Mouse (Mus musculus) erythroblast, embryonic 14.5 days (primary cell): ENCODE results near the gene Best2. TPM values are rescaled to one million over a fixed set of nuclear protein-coding genes. Genes with fewer than 3 reads are reported as not detected.
A peak's percentile ranks its signal among the peaks of the same experiment; 100 is the strongest.

Experiments
- H3K27me3 ChIP-seq: 2 replicates; pipeline ENCODE4 v1.6.1; 2012; ENCODE audit warnings: inconsistent platforms; ENCODE audit not compliant: control insufficient read depth
- H3K36me3 ChIP-seq: 2 replicates; pipeline ENCODE4 v1.6.1; 2012; ENCODE audit warnings: mild to moderate bottlenecking, inconsistent platforms; ENCODE audit not compliant: control insufficient read depth
- H3K4me1 ChIP-seq: 2 replicates; pipeline ENCODE4 v1.6.1; 2012; ENCODE audit warnings: inconsistent platforms; ENCODE audit not compliant: control insufficient read depth
- H3K4me3 ChIP-seq: replicated peaks from 2 replicates; pipeline ENCODE3; 2012; ENCODE audit warnings: moderate library complexity, mild to moderate bottlenecking, inconsistent platforms
- H3K9me3 ChIP-seq: 2 replicates; pipeline ENCODE4 v1.6.1; 2012; ENCODE audit warnings: low read length, inconsistent platforms, mixed read lengths; ENCODE audit not compliant: control insufficient read depth
- GATA1 ChIP-seq: IDR thresholded peaks from 2 replicates; pipeline ENCODE4 v1.6.1; 2012; ENCODE audit warnings: low read length, inconsistent platforms, mixed read lengths
- TAL1 ChIP-seq: IDR thresholded peaks from 3 replicates; pipeline ENCODE4 v1.6.1; 2012; ENCODE audit warnings: low read length, inconsistent platforms, mixed read lengths
- polyA plus RNA-seq: library from polyadenylated mRNA; stranded (reverse); fragments of >175 nt; gene quantifications from 2 replicates; pipeline ENCODE4 v1.2.3, GENCODE M21; 2012

Best2 gene
- polyA plus RNA-seq, 1 experiment: not detected

GRCm38 (mm10) chr8:84987388-84987787 lies 26.9 kb downstream of the Best2 start:
- Histone ChIP-seq H3K27me3 (no peaks in the 10 kb centered on the region), H3K9me3 (no peaks in the 10 kb centered on the region), H3K4me3 (no peak overlapping the region), H3K36me3 (no peaks in the 10 kb centered on the region), H3K4me1 (peaks cover 76% of the 10 kb centered on the region)
- TF ChIP-seq TAL1 (no peak), GATA1 (no peak)

GRCm38 (mm10) chr8:84986379-84986945 lies 27.9 kb downstream of the Best2 start:
- H3K4me1 ChIP-seq: peaks cover 86% of the 10 kb centered on the region
- no peaks in the 10 kb centered on the region for H3K27me3 ChIP-seq
- no peaks in the 10 kb centered on the region for H3K36me3 ChIP-seq
- TF ChIP-seq GATA1 (no peak), TAL1 (no peak)
- H3K4me3 ChIP-seq: peak overlapping the region; percentile 66
- H3K9me3 ChIP-seq: no peaks in the 10 kb centered on the region

- no peaks in the 10 kb centered on the region for H3K27me3 ChIP-seq
- peak overlapping the region; percentile 66 for H3K4me3 ChIP-seq
- TF ChIP-seq TAL1 (no peak), GATA1 (no peak)
- no peaks in the 10 kb centered on the region for H3K36me3 ChIP-seq
- peaks cover 85% of the 10 kb centered on the region for H3K4me1 ChIP-seq
- no peaks in the 10 kb centered on the region for H3K9me3 ChIP-seq
Observed at GRCm38 (mm10) chr8:84985684-84986378, 28.5 kb downstream of the Best2 start.

GRCm38 (mm10) chr8:84985049-84985683 lies 29.2 kb downstream of the Best2 start:
- Histone ChIP-seq H3K36me3 (no peaks in the 10 kb centered on the region), H3K4me3 (peak overlapping the region; percentile 66), H3K27me3 (no peaks in the 10 kb centered on the region), H3K9me3 (no peaks in the 10 kb centered on the region), H3K4me1 (peaks cover 86% of the 10 kb centered on the region)
- TF ChIP-seq TAL1: no peak
- TF ChIP-seq GATA1: no peak

- no peaks in the 10 kb centered on the region for H3K36me3 ChIP-seq
- peaks cover 86% of the 10 kb centered on the region for H3K4me1 ChIP-seq
- H3K9me3 ChIP-seq: no peaks in the 10 kb centered on the region
- no peaks in the 10 kb centered on the region for H3K27me3 ChIP-seq
- H3K4me3 ChIP-seq: peak overlapping the region; percentile 66
- no peak for TF ChIP-seq TAL1
- TF ChIP-seq GATA1: no peak
Observed at GRCm38 (mm10) chr8:84984294-84985048, 29.9 kb downstream of the Best2 start.

- peaks cover 12% of the 10 kb centered on the region for H3K27me3 ChIP-seq
- no peak overlapping the region for H3K4me3 ChIP-seq
- H3K36me3 ChIP-seq: no peaks in the 10 kb centered on the region
- TF ChIP-seq GATA1 (no peak), TAL1 (no peak)
- peaks cover 91% of the 10 kb centered on the region for H3K4me1 ChIP-seq
- H3K9me3 ChIP-seq: no peaks in the 10 kb centered on the region
Observed at GRCm38 (mm10) chr8:84982499-84983011, 31.8 kb downstream of the Best2 start.

- H3K4me1 ChIP-seq: peaks cover 95% of the 10 kb centered on the region
- no peak overlapping the region for H3K4me3 ChIP-seq
- no peaks in the 10 kb centered on the region for H3K36me3 ChIP-seq
- H3K9me3 ChIP-seq: no peaks in the 10 kb centered on the region
- no peak for TF ChIP-seq GATA1
- no peak for TF ChIP-seq TAL1
- peaks cover 16% of the 10 kb centered on the region for H3K27me3 ChIP-seq
Observed at GRCm38 (mm10) chr8:84981644-84982498, 32.5 kb downstream of the Best2 start.
